Mouse (Mus musculus) cerebellum, adult 2 months (tissue): ENCODE results near the gene Btn1a1.

Experiments used
- CTCF ChIP-seq: fragments of 200-500 bp; IDR thresholded peaks from 2 replicates; pipeline ENCODE4 v1.5.1; 2011; ENCODE audit warnings: low read depth, mild to moderate bottlenecking, control low read depth, low read length, moderate library complexity, borderline replicate concordance; ENCODE audit not compliant: insufficient read depth
- POLR2A ChIP-seq: fragments of 200-500 bp; IDR thresholded peaks from 2 replicates; pipeline ENCODE4 v1.6.1; 2011; ENCODE audit warnings: low read length, control low read depth, borderline replicate concordance; ENCODE audit not compliant: insufficient read depth

DNA sequence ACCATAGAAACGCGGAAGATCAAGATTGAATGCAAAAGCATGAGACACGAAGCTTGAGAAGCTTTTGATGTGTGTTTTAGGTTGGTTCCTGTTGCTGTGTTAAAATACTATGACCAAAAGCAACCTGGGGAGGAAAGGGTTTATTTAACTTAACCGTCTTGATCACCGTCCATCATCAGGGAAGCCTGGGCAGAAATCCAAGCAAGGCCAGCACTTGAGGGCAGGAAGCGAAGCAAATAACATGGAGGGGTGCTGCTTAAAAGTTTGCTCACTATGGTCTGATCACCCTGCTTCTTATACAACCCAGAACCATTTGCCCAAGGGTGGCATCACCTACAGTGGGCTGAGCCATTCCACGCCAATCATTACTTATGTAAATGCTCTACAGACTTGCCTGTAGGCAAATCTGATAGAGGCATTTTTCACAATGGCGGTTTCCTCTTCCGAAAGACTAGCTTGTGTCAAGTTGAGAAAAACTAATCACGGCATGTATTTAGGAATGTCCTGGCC lies 38.2 kb downstream of the Btn1a1 start:
- TF ChIP-seq CTCF (no peak), POLR2A (no peak)
